Mouse (Mus musculus) MEL (cell line): ENCODE data around the gene Ifrd1. TPM values are rescaled to one million over a fixed set of nuclear protein-coding genes. Genes with fewer than 3 reads are reported as not detected.

ENCODE experiments used
- DNase-seq: peaks from one replicate; pipeline ENCODE4 v3.0.0; 2011; ENCODE audit warnings: low read depth, low spot score
- H3K27ac ChIP-seq: 2 replicates; pipeline ENCODE4 v1.5.1; 2012; ENCODE audit warnings: low read depth, mild to moderate bottlenecking, control low read depth, low read length, moderate library complexity; ENCODE audit not compliant: control insufficient read depth
- H3K27me3 ChIP-seq, 2 experiments: fragments of 150-350 bp in 1 of 2; sonication (generic) in 1 of 2; 2 replicates each; pipeline ENCODE4 v1.6.1; 2012; ENCODE audit warnings: low read length in 2 of 2, mild to moderate bottlenecking in 2 of 2, improper control_type of control experiment in 1 of 2, moderate library complexity in 1 of 2; ENCODE audit not compliant: insufficient read depth in 2 of 2, control insufficient read depth in 1 of 2
- H3K36me3 ChIP-seq, 2 experiments: 2 replicates each; pipeline ENCODE4 v1.6.1; 2012 to 2014; ENCODE audit warnings: low read length in 2 of 2, improper control_type of control experiment in 1 of 2, inconsistent platforms in 1 of 2, mild to moderate bottlenecking in 1 of 2; ENCODE audit not compliant: insufficient read depth in 2 of 2, control insufficient read depth in 1 of 2
- H3K4me1 ChIP-seq, 2 experiments: fragments of 150-350 bp in 1 of 2; sonication (generic) in 1 of 2; 2 replicates each; pipeline ENCODE4 v1.6.1; 2012; ENCODE audit warnings: low read length in 2 of 2, improper control_type of control experiment in 1 of 2, mild to moderate bottlenecking in 1 of 2; ENCODE audit not compliant: insufficient read depth in 2 of 2, control insufficient read depth in 1 of 2
- H3K4me3 ChIP-seq, 2 experiments: fragments of 150-350 bp in 1 of 2; sonication (generic) in 1 of 2; 2 replicates each; pipeline ENCODE4 v1.5.1; 2012; ENCODE audit warnings: low read depth in 2 of 2, low read length in 2 of 2, mild to moderate bottlenecking in 2 of 2, moderate library complexity in 2 of 2, control low read depth in 1 of 2, improper control_type of control experiment in 1 of 2; ENCODE audit not compliant: control insufficient read depth in 1 of 2, insufficient read depth in 1 of 2
- H3K79me2 ChIP-seq: 2 replicates; pipeline ENCODE4 v1.6.1; 2012; ENCODE audit warnings: mild to moderate bottlenecking, low read length, moderate library complexity; ENCODE audit not compliant: control insufficient read depth, poor library complexity, insufficient read depth
- H3K9ac ChIP-seq: 2 replicates; pipeline ENCODE4 v1.6.1; 2012; ENCODE audit warnings: low read depth, mild to moderate bottlenecking, control low read depth, low read length, moderate library complexity; ENCODE audit not compliant: control insufficient read depth, poor library complexity, severe bottlenecking
- H3K9me3 ChIP-seq: fragments of 150-350 bp; sonication (generic); replicated peaks from 2 replicates; pipeline ENCODE4 v1.6.1; 2012; ENCODE audit warnings: mild to moderate bottlenecking, low read length, improper control_type of control experiment, moderate library complexity; ENCODE audit not compliant: insufficient read depth
- CTCF ChIP-seq, 3 experiments: IDR thresholded peaks in 2 of 3; conservative IDR thresholded peaks in 1 of 3; 2 replicates each; pipeline ENCODE4 v1.5.1; 2011 to 2012; ENCODE audit warnings: low read length in 3 of 3, low read depth in 2 of 3, mild to moderate bottlenecking in 2 of 3, improper control_type of control experiment in 1 of 3, inconsistent platforms in 1 of 3, mixed read lengths in 1 of 3, moderate library complexity in 1 of 3; ENCODE audit not compliant: control insufficient read depth in 1 of 3, insufficient read depth in 1 of 3, poor library complexity in 1 of 3, severe bottlenecking in 1 of 3
- ETS1 ChIP-seq: IDR thresholded peaks from 2 replicates; pipeline ENCODE4 v1.6.1; 2012; ENCODE audit warnings: low read depth, mild to moderate bottlenecking, inconsistent platforms, low read length, improper control_type of control experiment, moderate library complexity
- GABPA ChIP-seq: IDR thresholded peaks from 2 replicates; pipeline ENCODE4 v1.6.1; 2012; ENCODE audit warnings: low read depth, mild to moderate bottlenecking, inconsistent platforms, low read length, improper control_type of control experiment, moderate library complexity
- HCFC1 ChIP-seq: IDR thresholded peaks from 2 replicates; pipeline ENCODE4 v1.6.1; 2012; ENCODE audit warnings: low read depth, mild to moderate bottlenecking, inconsistent platforms, low read length, improper control_type of control experiment, moderate library complexity
- JUND ChIP-seq: IDR thresholded peaks from 2 replicates; pipeline ENCODE4 v1.6.1; 2011; ENCODE audit warnings: low read depth, mild to moderate bottlenecking, improper control_type of control experiment, low read length
- KAT2A ChIP-seq: conservative IDR thresholded peaks from 2 replicates; pipeline ENCODE4 v1.6.1; 2012; ENCODE audit warnings: low read depth, low read length, improper control_type of control experiment, inconsistent platforms
- MXI1 ChIP-seq: IDR thresholded peaks from 2 replicates; pipeline ENCODE4 v1.6.1; 2011; ENCODE audit warnings: mild to moderate bottlenecking, low read depth, low read length, improper control_type of control experiment
- MYB ChIP-seq: IDR thresholded peaks from 2 replicates; pipeline ENCODE4 v1.6.1; 2011; ENCODE audit warnings: mild to moderate bottlenecking, low read depth, low read length, improper control_type of control experiment
- MYC ChIP-seq: IDR thresholded peaks from 2 replicates; pipeline ENCODE4 v1.6.1; 2011; ENCODE audit warnings: low read depth, mild to moderate bottlenecking, low read length, improper control_type of control experiment, moderate library complexity
- NRF1 ChIP-seq: IDR thresholded peaks from 2 replicates; pipeline ENCODE4 v1.6.1; 2014; ENCODE audit warnings: low read depth, mild to moderate bottlenecking, inconsistent platforms, low read length, improper control_type of control experiment, moderate library complexity; ENCODE audit not compliant: poor library complexity, insufficient read depth, severe bottlenecking
- RAD21 ChIP-seq: IDR thresholded peaks from 2 replicates; pipeline ENCODE4 v1.6.1; 2011; ENCODE audit warnings: mild to moderate bottlenecking, low read depth, low read length, improper control_type of control experiment
- SIN3A ChIP-seq: IDR thresholded peaks from 2 replicates; pipeline ENCODE4 v1.6.1; 2012; ENCODE audit warnings: low read length, improper control_type of control experiment, inconsistent platforms
- SMC3 ChIP-seq: IDR thresholded peaks from 2 replicates; pipeline ENCODE4 v1.6.1; 2011; ENCODE audit warnings: low read depth, low read length, improper control_type of control experiment
- TBP ChIP-seq: IDR thresholded peaks from 2 replicates; pipeline ENCODE4 v1.8.0; 2011; ENCODE audit warnings: low read depth, low read length, improper control_type of control experiment
- TCF12 ChIP-seq: IDR thresholded peaks from 2 replicates; pipeline ENCODE4 v1.6.1; 2014; ENCODE audit warnings: low read depth, mild to moderate bottlenecking, inconsistent platforms, low read length, improper control_type of control experiment, moderate library complexity
- ZC3H11A ChIP-seq: IDR thresholded peaks from 2 replicates; pipeline ENCODE4 v1.6.1; 2012; ENCODE audit warnings: low read depth, mild to moderate bottlenecking, inconsistent platforms, low read length, improper control_type of control experiment
- ZNF384 ChIP-seq: IDR thresholded peaks from 2 replicates; pipeline ENCODE4 v1.6.1; 2012; ENCODE audit warnings: low read depth, mild to moderate bottlenecking, inconsistent platforms, low read length, improper control_type of control experiment
- polyA plus RNA-seq, 2 experiments: library from polyadenylated mRNA; stranded (reverse) in 1 of 2; unstranded in 1 of 2; fragments of >175 nt in 1 of 2; fragments of >200 nt in 1 of 2; gene quantifications; 2 replicates each; pipeline versions ENCODE4 v1.2.1 to v1.2.4; 2012; ENCODE audit warnings: low replicate concordance in 2 of 2, low read depth in 1 of 2; ENCODE audit not compliant: insufficient read length in 2 of 2, insufficient read depth in 1 of 2, missing spikeins in 1 of 2
- total RNA-seq: library from RNA; depleted of rRNA; stranded (reverse); fragments of 300-350 nt; gene quantifications from 2 replicates; pipeline ENCODE4 v1.2.3, GENCODE M21; 2012

Ifrd1 gene
- total and polyA plus RNA-seq, 3 experiments, result 161 to 167 TPM; not detected in 1

DNA sequence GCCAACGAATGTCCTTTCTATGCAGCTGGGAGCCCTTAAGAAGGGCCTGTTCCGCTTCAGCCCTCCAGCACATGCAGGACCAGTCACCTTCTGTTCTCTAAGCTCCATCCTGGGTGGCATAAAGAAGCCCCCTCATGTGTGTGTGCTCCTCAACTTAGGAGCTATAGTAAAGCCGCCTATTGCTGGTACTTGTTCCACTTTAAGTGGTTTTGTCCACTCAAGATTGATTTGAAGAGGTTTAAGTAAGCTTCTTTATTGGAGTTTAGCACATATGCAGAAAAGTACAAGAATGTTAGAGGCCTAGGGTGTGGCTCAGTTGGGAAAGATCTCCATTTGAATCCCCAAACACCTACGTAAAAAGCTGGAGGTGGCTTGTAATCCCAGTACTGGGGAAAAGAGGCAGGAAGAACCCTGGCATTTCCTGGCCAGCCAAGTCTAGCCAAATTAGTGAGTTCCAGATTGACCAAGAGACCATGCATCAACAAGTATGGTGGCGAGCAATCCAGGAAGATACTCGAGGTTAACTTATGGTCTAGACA, 10.2 kb upstream of the Ifrd1 start:
- Histone ChIP-seq H3K27ac (no peak overlapping the region), H3K4me3 (no peak overlapping the region), H3K27me3 (no peaks in the 10 kb centered on the region; a peak in 1 of 4 replicates), H3K9me3 (no peaks in the 10 kb centered on the region), H3K79me2 (no peaks in the 10 kb centered on the region), H3K4me1 (no peaks in the 10 kb centered on the region), H3K9ac (no peak overlapping the region), H3K36me3 (no peaks in the 10 kb centered on the region)
- no peak for DNase-seq
- TF ChIP-seq KAT2A, result no peak
- TF ChIP-seq TCF12, result no peak
- no peak for TF ChIP-seq MYB
- TF ChIP-seq NRF1, result no peak
- TF ChIP-seq RAD21, result no peak
- no peak for TF ChIP-seq JUND

DNA sequence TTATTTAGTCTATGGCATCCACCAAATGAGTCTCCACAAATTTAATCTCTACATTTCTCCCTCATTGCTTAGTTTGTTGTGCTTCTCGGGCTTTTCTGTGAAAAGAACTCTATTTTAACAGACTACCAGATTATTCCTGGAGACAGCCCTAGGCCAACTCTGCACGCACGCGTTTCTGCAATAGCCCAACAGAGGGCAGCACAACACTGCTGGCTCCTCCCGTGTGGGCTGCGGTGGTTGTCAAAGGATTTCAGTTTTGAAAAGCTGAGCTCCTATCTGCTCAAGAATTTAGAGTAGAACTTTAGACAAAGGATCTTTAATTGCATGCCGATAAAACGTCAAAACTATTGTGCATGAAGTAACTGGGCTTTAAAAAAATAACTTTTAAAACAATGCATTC, 8.9 kb upstream of the Ifrd1 start:
- H3K79me2 ChIP-seq, result no peaks in the 10 kb centered on the region
- no peak overlapping the region for H3K27ac ChIP-seq
- TF ChIP-seq ZC3H11A, result peak; percentile 84
- TF ChIP-seq HCFC1, result no peak
- TF ChIP-seq ZNF384, result peak; percentile 52; the same call in 1 of the 2 replicates
- TF ChIP-seq CTCF (IDR thresholded peaks at IDR 0.05 in 2 of 3, conservative IDR thresholded peaks at IDR 0.05 in 1 of 3; ENCODE audit: control insufficient read depth in 1 of 3, insufficient read depth in 1 of 3, low read depth in 2 of 3, low read length in 3 of 3, poor library complexity in 1 of 3, severe bottlenecking in 1 of 3), result peak; percentile 84 to 95 (median 93)
- TF ChIP-seq MYC, result peak; percentile 74; the same call in 1 of the 2 replicates
- TF ChIP-seq RAD21, result peak; percentile 96
- 0 out of 2 replicates have a peak, but pooled peaks have one; percentile 21 for TF ChIP-seq MXI1
- TF ChIP-seq TBP, result 0 out of 2 replicates have a peak, but pooled peaks have one; percentile 15
- 0 out of 2 replicates have a peak, but pooled peaks have one; percentile 24 for TF ChIP-seq SIN3A
- peak; percentile 94 for TF ChIP-seq SMC3
- TF ChIP-seq GABPA, result no peak
- no peak for TF ChIP-seq ETS1
- TF ChIP-seq, all 39 proteins: peak for 9
- H3K4me3 ChIP-seq, result peak overlapping the region in 1 of 2 experiments; percentile 31; a peak in 2 of 4 replicates
- H3K9ac ChIP-seq, result no peak overlapping the region
- H3K27me3 ChIP-seq, result no peaks in the 10 kb centered on the region; a peak in 1 of 4 replicates
- H3K4me1 ChIP-seq, result peaks cover 0 to 4% of the 10 kb centered on the region in 2 experiments; a peak in 1 of 4 replicates
- peak; percentile 76 for DNase-seq
- H3K9me3 ChIP-seq, result no peaks in the 10 kb centered on the region
- no peaks in the 10 kb centered on the region for H3K36me3 ChIP-seq
